Mouse (Mus musculus): ENCODE data around the gene Itih4. TPM values are rescaled to one million over a fixed set of nuclear protein-coding genes. Genes with fewer than 3 reads are reported as not detected.

Itih4 gene
- 1 to 10 TPM; 5.5 to 7.4 TPM for total RNA-seq (2021)

DNA sequence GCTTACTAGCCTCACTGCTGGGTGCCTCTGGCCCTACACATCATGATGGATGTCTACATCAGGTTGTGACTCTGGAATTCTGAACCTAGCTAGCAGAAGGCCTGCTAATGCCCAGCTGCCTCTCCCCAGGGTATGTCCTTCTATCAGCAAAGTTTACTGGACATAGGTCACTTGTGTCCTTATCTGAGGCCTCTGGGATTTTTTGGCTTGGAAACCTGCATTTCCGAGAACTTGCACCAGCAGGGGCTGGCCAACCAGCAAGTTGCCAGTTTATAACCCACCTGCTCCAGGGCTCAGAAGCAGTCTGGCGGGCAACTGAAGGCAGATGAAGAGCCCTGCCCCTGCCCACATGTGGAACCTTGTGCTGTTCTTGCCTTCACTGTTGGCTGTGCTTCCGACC is at the start of gene Itih4:
Itih4 (plus strand) TSS at position 273 of the 400 bp plus-strand sequence.
- DNase-seq = no peak
- intact Hi-C loops (cut with DNase I) = no loop called here

- no peak for DNase-seq
- intact Hi-C loops (cut with DNase I) = no loop called here
Measured at GRCm38 (mm10) chr14:30837416-30837996, 48.8 kb upstream of the Itih4 start.

DNA sequence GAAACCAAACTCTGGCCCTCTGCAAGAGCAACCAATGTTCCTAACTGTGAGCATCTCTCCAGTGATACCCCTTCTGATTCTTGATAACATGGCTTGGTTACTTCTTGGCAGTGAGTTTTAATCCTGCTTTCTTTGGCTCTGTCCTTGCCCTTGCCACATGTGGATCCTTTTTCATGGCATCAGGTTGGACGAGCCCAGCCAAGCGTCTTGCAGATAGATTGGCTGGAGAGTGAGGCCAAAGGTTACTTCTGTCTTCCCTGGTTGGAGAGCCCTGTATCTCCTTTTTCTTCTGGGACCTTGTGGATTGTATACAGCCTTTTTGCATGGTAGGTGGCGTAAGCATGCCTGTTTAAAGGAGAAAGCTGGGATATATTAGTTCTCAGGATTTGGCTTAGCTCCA is 42.6 kb upstream of the Itih4 start:
- DNase-seq = no peak

GRCm38 (mm10) chr14:30850504-30850903 is 35.8 kb upstream of the Itih4 start:
- DNase-seq = no peak
- intact Hi-C loops (cut with DNase I) = no loop called here

More for the DNA sequence above, 42.6 kb upstream of the Itih4 start:
- intact Hi-C loops (cut with DNase I) = no loop called here

GRCm38 (mm10) chr14:30852325-30852724 is 34.0 kb upstream of the Itih4 start:
- no peak for DNase-seq
- intact Hi-C loops (cut with DNase I) = no loop called here

DNA sequence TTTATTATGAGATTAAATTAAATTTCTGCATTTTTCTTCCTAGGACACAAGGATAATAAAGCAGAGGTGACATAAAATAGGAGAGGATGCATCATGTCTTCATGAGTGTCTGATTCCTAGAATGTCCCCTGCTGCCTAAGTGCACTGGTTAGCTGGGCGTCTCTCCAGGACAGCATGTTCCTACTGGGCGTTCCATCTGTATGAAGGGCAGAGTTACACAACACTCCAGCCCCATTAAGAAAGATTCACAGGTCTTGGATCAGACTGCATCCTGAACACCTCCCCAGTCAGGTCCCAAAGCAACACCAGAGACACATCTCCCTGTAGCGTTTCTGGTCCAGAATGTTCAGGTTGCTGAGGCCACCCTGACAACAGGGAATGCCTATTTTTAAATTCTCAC is 31.0 kb upstream of the Itih4 start:
- intact Hi-C loops (cut with DNase I) = no loop called here
- DNase-seq = no peak

- intact Hi-C loops (cut with DNase I) = no loop called here
- DNase-seq = no peak
Measured at GRCm38 (mm10) chr14:30856885-30857507, 29.3 kb upstream of the Itih4 start.

DNA sequence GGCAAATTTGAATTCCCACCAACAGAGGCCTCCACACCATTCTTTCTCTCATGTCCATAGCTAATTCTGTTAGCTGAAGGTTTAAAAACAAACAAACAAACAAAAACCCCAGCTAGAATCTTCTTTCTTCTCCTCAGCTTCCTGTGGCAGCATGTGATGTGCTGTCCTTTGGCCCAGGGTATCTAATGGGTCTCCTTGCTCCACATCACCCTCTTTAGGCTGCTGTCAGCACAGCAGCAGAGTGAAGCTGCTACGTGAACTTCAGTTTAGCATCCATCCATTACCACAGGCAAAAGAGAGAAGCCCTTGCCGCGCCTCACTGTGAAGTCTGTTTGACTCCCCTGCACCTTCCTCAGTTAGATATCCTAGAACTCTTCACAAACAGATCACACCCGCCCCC is 28.3 kb upstream of the Itih4 start:
- intact Hi-C loops (cut with DNase I) = no loop called here
- no peak for DNase-seq

- intact Hi-C loops (cut with DNase I) = no loop called here
- DNase-seq = no peak
Measured at GRCm38 (mm10) chr14:30861421-30862125, 24.7 kb upstream of the Itih4 start.

- no peak for DNase-seq
- intact Hi-C loops (cut with DNase I) = no loop called here
Measured at GRCm38 (mm10) chr14:30862368-30862767, 23.9 kb upstream of the Itih4 start.

DNA sequence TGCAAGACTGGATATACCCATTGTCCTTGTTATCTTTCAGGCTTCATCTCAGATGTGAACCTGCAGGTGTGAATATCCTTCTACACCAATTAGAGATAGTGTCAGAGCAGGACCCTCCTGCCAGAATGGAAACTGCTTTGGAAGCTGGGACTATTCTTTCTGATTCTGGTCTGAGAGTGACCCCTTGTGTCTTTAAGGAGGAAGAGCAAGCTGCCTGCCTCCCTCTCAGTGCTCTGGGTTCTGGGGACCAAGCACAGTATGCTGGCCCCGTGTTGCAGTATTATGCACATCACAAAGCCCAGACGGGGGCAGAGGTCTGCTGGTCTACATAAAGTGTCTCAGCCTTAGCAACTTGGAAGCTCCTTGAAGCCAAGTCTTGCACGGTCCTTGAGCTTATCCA is 21.0 kb upstream of the Itih4 start:
- intact Hi-C loops (cut with DNase I) = loop anchor here (2.0 to 5.0 kb wide), 4 partner anchors 41 to 273 kb away; partner anchors contain the start of gene Tmem110
- no peak for DNase-seq

DNA sequence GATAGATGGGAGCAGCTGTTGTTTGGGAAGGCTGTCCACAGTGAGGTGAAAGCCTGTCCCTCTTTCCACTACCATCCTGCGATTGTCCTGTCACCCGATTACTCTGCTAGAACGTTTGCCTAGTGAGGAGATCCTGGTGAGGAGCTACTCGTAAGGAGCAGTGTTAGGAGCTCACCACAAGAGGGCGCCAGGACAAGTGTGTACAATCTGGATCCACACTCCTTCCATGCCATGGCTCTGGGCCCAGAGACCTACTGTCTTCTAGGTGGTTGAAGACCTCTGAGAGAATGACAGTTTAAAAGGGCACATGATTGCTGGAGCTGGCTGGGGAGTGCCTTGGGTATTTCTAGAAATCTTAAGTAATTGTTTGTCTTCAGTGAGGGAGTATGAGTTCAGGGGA is 19.2 kb upstream of the Itih4 start:
- peak; percentile 79 to 81 for DNase-seq
- intact Hi-C loops (cut with DNase I) = loop anchor here (2.0 to 5.0 kb wide), 4 partner anchors 78 to 275 kb away; no protein-coding TSS in a partner anchor

DNA sequence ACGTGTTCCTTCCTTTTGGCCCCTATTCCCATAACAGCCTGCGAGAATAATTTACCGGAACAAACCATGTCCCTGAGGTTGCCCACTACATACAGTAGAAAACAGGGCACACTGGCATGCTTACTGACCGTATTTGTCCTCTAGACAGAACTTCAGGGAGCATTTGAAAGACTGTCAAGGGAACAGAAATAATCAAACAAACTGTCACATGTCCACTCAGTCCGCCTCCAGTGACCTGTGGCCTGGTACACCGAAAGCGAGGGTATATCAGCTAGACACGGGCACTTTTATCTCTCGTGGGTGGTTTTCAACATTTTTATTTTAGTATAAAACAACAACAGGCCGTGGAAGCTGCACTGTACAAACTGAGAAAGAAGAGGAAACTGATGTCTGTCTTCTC is 17.4 kb upstream of the Itih4 start:
- DNase-seq = no peak
- intact Hi-C loops (cut with DNase I) = loop anchor here (5.0 kb wide), 3 partner anchors 152 to 277 kb away; no protein-coding TSS in a partner anchor

- intact Hi-C loops (cut with DNase I) = loop anchor here (5.0 kb wide), 3 partner anchors 152 to 277 kb away; no protein-coding TSS in a partner anchor
- peak in 1 of 2 experiments; percentile 54 for DNase-seq
Measured at GRCm38 (mm10) chr14:30869391-30869801, 16.9 kb upstream of the Itih4 start.

DNA sequence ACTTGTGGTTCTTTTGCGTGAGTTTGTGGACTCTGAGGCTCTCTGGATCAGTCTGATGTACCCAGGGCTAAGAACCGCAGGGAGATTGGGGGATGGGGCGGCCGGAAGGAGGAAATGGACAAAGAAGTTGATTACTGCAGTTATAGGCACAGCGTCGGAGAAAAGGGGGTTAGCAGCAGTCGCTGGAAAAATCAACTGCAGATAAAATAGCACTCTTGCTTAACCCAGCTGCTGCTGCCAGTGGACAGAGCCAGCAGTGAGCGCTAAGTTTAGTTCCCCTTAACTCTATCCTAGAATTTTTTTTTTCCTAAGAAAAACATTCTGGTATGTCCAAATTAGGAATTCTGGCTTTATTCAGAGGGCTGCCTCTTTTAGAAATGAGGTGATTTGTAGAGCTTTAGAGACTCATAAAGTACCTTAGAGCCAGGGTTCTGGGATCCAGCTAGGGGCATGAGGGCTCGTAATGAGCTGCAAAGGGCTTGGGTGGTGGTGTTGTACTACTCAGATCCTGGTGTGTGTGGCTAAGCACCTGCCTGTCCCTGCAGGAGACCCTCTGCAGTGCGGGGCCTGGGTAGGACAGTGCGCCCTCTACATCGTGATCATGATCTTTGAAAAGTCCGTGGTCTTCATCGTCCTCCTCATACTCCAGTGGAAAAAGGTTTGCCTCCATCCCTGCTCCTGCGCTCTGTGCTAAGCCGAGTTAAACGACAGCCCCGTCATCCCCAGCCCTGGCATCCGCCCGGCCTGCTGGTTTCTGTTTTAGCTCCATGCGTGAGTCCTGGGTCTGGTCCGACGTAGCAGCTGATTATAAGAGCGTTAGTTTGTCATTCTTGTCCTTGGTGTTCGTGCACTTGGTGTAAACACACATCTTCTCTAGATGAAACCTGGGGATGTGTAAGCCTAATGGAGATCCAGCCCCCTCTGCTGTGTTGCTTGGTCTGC is 15.8 kb upstream of the Itih4 start:
- peak; percentile 45 to 53 for DNase-seq
- intact Hi-C loops (cut with DNase I) = no loop called here

GRCm38 (mm10) chr14:30874095-30874700 is 12.1 kb upstream of the Itih4 start:
- no peak for DNase-seq
- intact Hi-C loops (cut with DNase I) = no loop called here

DNA sequence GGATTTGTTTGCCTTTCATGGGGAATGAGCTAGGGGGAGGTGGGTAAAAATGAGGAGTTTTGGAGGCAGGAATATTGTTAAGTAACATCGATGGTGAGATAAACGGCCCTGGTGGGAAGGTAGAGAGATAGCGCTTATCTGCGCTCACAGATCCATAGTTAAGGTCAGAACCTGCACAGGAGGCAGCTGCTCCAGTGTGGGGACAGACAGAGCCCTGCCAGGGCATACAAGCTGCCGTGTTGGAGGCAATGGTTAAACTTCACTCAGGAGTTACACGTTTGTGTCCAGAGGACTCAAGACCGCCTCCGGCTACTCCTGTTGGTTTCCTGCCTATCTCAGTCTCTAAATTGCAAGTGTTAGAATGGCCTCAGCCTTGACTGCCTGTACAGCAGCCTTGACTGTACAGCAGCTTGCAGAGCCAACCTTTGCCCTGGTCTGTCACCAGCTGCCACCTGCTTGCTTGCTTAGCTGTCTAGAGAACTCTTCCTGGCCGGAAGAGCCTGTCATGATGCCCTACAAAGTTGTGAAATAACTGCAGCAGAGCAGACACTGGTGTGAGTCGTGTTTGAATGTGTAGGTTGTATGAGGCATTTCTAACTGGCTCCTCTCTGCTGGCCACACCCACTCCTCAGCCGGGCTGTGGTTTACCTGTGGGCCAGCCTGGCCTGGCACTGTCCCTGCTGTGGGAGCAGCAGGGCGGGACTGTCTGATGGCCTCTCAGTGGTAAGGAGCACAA is 11.0 kb upstream of the Itih4 start:
- intact Hi-C loops (cut with DNase I) = no loop called here
- DNase-seq = no peak

GRCm38 (mm10) chr14:30875955-30876354 is 10.3 kb upstream of the Itih4 start:
- no peak for DNase-seq

GRCm38 (mm10) chr14:30876451-30876850 is 9.8 kb upstream of the Itih4 start:
- intact Hi-C loops (cut with DNase I) = no loop called here
- no peak for DNase-seq

More at GRCm38 (mm10) chr14:30875955-30876354, 10.3 kb upstream of the Itih4 start:
- intact Hi-C loops (cut with DNase I) = no loop called here
